Mouse (Mus musculus): ENCODE measurements at regions not wholly inside any gene's neighbourhood (a gene's known extent, or its start where the extent isn't known, plus 50 kb on each side); places are given as distances from the start of the nearest gene placed in this dataset.
A peak's percentile ranks its signal among the peaks of the same experiment; 100 is the strongest.

DNA sequence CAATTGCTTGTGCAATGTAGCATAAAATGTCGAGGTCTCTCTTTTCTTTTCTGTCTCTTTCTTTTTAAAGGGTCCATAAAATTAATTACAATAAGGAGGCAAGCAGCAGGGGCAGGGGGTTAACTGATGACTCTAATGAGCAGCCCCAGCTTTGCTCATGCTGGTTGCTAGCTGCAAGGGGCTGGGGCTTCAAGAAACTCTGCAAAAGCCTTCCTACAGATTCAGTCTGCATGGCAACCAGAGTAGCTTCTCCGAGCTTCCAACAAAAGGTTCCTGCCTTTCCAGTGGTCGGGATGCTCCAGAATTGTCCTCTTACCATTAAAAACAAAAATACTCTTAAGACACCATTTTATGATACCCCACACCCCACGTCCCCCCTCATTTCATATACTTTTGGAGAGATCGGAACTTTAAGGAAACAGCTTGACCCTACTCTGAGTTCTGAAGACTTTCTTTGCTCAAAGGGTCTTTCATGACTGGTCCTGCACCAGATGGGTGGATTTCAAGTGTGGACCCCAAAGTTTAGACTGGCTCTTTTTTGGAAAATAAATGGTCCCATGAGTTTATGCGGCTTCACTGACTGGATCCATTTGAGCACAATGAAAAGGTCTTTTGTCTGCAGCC lies 280.8 kb downstream of the Insig2 start:
- DNase-seq = no peak

DNA sequence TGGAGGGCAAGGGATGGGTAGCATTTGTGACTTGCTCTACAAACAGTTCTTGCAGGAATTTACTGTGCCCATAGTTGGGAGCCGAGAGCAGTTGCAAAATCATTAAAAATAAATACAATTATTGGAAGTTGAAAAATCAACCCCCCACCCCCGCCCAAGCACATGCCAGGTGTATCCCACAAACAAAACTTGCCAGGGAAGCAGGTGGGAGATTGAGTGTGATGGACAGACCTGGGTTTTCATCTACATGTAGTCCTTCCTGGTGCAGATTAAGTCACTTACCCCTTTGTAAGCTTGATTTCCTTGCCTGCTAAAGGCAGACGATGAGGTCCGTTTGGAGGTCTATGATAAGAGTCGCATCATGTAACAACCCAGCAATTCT lies 280.3 kb downstream of the Insig2 start:
- no peak for DNase-seq

DNA sequence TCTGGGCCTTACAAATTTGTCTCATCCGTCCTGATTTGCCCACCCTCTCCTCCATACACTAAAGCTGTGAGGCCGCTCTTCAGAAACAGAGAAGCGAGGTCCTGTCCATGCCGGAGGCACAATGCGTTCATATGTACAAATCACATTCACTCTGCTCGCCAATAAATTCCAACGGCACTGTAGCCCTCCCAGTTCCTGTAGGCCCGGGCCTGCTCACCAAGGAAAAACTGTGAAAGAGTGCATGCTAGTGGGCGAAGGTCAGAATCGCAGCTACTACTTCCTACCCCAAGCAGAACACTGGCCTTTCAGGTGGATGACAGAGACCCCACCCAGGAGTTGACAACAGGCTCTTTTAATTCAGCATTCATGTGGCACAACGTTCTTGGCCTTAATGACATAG lies 278.7 kb downstream of the Insig2 start:
- peak; percentile 34 to 48 for DNase-seq

DNA sequence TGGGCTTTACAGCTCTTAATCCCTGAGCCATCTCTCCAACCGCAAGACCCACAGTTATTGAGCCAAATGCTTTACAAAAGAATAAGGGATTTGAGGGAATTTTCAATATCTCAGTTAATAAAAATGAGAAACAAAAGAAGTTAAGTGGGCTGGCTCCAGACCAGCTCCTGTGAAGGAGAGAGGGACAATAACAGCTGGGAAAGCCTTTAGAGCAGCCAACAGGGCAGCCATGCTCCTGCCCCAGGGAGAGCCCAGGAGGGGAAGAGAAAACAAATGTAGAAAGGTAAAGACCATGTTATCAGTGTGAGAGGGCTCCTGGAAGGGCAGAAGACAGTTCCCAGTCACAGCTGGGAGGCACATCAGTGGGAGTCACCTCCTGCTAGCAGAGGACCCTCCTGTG lies 257.8 kb downstream of the Insig2 start:
- DNase-seq = no peak

DNA sequence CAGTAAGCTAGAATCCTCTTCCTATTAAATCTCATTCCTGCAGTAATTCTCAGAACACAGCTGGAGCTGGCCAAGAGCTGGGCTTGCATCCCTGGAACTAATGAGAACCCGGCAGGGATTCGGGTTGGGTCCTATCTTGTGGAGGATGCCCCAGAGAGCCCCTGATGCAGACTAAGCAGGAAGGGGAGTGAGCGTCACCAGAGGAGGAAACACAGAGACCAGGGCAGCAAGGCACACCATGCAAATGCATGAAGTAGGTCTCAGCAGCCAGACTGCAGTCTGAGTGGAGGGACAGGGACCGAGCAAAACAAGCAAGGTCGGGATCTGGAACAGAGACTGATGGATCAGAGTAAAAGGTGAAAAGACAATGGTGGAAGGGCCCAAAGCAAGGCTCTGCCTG lies 249.6 kb downstream of the Insig2 start:
- no peak for DNase-seq

DNA sequence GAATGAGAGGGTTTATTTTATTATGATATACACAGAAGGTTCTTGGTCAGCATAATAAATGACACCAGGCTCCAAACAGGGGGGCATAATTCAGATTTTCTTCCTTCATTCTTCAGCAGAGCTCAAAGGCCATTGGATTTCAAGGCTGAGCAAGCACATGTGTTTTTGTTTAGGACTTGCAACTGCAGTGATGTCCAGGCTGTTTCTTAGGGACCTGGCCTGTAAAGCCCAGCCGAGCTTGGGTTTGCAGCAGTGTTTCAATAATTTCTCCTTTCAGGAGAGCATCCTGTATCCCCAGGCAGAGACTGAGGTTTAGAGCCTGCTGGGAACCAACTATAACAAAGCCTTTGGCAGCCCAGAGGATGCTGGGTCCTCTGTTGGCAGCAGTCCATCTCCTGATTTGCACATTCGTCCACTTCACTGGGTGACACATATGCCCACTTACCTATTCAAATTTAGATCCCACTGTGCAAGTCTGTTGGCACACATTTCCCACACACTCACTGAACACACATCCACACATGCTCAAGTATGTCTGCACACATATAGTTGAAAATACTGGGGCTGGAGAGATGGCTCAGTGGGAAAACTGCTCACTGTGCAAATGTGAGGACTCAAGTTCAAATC lies 247.2 kb downstream of the Insig2 start:
- no peak for DNase-seq

DNA sequence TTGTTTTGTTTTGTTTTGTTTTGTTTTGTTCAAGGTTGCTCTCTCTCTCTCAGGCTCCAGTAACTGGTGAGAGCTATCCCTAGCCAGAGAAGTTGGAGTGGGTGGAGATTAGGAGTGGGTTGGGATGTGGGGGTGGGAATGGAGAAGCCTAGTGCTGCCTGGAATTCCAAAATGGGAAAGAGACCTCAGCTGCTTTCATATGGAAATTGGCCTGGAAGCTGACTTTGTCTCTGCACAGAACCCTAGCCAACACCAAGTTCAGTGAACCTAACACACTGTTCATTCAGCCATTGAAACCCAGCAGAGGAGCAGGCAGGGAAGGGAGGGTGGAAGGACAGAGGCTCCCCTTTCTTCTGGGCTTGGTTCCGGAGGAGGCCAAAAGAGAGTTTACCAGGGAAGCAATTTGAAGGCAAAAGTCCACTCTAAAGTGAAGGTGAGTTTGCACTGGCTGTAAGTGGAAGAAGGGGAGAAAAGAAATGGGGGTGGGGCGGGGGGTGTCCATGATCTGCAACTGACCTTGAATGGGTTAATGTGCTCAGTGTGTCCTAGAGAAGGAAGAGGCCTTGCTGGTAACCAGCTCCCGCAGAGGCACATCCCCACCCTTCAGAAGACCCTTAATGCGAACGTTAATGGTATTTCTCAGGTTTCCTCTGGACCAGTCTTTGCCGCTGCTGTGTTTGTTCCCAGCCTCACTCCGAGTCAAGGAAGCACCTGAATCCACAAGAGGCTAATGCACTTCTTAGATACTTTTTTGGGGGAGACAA lies 245.1 kb downstream of the Insig2 start:
- DNase-seq = no peak

DNA sequence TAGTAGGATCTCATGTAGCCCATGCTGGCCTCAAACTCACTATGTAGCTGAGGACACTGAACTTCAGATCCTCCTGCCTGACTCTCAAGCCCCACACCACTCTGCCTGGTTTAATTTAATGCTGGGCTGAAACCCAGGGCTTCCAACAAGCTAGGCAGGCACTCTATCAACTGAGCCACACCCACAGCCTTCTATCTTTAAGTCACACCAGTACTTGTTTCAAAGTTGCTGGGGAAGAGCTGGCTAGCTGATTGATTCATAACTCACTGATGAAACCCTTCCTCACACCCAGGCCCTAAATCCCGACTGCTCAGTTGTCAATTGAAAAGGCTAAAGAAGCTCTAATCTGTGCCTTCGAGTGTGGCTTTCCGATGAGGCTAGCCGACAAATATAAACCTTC lies 241.8 kb downstream of the Insig2 start:
- no peak for DNase-seq

DNA sequence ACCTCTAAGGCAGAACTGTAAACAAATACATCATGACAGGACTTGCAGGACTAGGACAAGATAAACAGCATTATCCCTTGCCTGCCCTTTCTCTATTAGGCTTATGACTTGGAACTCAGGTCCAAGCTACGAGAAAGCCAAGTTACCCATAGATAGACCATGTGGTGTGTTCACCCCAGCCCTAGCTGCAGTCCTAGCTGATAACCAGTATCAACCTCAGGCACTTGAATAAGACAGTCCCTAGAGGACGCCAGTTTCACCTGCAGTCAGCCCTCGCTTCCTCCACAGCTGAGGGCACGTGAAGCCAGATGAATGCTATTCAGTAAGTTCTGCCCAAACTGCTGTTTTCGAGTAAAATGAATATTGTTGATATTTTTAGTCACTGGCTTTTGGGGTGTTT lies 239.5 kb downstream of the Insig2 start:
- DNase-seq = no peak

DNA sequence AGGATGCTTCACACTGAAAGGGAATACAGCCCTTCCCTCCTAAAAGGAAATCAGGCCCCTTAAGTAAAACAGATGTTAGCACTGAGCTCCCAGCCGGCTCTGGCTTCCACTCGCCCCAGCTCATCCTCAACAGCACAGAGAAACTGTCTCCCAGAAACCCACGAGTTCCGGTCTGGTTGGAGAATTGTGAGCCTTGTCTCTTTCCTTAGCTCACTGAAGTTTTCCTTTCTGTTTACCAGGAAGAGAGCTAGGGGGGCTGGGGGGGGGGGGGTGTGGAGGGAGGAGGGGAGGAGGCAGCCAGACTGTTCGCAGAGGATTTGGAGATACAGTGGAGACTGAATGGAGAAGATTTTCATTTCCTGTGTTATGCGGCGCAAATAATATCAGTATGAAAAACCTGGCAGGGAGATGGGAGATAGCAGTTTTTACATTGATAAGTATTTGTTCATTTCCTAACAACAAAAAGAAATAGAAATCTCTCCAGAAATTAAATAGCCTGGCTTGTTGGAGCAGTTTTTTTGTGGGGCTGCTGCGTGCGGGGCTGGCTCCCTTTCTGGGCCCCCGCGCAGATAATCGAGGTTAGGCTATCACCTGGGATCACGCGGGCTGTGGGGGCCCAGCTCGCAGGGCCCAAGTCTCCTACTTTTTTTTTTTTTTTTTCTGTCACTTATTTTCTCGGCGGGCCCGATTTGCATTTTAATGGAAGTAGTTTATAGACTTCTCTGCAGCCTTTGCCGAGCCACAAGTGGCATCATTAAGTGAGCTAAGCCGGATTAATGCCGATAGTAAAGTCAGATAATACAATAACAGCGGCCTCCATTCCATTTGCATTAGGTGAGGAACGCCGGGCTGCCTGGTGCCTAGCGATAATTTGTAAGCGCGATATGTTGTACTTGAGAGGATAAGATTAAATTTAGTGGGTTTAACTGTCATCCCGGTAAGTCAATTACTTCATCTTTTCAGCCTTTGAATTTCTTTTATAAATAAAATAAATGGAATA lies 235.5 kb downstream of the Insig2 start:
- DNase-seq = peak; percentile 22 to 52

DNA sequence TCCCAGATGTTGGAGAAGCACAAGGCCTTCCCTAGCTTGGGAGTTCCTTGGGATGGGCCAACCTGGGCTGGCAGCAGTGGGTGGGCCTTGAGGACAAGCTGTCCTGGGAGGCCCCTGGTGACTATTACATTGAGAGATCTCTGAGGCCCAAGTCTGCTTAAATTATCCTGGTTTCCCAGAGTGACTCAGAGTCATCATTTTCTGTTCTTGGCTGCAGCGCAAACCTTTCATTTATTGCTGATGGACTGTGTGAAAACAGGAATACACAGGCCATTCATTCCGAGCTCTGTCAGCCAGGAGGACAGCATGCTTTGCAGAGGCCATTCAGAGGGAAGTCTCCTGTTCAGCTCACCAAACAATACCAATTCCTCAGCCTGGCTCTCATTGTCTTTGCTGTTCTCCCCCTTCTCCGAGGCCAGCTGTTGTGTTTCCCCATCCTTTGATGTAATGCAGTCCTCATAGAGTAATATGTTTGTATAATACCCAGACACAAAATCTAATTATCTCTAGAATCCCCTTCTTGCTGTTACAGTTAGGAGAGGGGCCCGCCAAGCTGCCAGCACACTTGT lies 220.5 kb downstream of the Insig2 start:
- DNase-seq = no peak

DNA sequence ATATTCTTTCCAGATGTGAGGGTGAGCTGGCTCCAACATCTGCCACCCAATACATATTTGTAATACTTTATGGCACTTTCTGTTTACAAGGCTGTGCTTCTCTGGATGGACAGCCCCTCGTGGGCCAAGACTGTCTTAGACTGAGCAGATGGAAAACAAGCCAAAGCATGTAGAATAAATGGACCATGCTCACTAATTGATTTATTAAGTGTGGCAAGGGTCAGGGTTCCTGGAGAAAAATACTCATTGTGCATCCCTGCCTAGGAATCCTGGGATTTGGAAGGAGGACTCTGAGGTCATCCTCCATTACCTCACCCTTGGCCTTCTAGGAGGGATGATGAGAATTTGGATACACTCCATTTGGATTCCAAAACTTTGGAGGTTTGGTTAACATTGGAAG lies 219.9 kb downstream of the Insig2 start:
- no peak for DNase-seq

DNA sequence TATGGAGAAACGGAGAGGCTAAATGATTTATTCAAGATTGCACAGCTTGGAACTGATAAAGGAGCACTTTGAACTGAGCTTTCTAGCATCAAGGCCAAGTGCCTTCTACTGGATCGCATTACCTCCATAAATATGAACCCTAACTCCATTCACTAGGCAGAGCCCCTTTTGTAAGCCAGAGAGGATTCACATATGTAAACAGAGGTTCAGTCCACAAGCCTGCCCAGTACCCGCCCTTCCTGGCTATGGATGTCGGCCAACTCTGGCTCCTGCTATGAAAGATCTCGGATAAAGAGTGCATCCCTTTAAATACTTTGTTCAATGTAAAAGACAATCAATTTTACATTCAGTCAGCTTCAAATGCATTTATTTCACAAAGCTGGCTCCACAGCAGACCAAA lies 215.8 kb downstream of the Insig2 start:
- no peak for DNase-seq

DNA sequence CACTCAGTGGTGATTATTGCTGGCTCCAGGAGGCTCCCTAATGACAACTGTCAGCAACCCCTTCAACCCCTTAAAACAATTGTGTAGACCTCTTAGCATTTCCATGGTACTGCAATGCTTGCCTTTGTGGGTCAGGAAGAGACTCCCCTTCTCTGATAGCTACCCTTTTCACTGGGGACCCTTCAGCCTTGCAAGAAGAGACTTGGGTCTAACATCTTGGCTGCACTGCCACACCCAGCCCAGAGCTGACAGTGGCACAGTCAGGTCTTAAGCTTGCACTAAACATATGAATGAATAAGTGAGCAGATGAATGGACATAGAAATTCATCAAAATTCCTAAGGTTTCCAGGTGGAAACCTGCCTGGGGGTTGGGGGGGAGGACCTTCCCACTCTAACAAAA lies 209.0 kb downstream of the Insig2 start:
- no peak for DNase-seq

DNA sequence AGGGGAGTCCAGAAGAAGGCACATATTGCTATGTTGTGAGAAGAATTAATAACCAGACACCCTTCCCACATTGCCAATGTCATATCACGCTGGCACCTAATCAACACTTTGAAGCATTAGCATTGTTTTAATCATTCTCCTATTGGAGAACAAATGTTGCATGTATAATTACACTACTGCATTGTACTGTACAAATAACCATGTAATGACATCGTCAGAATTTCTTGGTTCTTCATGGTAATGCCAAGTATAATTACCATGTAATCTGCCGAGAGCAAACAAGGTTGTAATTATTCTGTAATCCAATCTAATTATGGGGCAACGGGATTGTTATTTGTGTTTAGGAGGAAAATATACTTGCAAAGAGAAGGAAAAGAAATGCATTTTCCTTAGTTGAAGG lies 196.1 kb downstream of the Insig2 start:
- DNase-seq = no peak

DNA sequence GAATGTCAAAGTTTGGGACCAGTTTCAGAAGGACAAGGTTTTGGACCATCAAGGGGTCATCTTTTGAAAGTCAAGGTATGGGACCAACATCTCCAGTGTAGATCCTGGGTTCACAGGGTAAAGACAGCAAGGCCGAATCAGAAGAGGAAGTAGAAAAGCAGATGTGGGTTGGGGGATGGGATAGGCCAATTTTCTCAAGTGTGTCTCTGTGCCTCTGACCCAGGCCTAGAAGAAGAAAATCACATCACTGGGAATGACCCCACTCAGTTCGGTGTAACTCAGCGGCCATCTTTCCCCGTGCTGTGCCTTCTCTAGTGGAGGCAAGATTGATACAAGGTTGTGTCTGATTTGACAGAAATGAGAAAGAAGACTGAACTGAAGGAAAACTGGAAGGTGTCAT lies 195.5 kb downstream of the Insig2 start:
- no peak for DNase-seq

DNA sequence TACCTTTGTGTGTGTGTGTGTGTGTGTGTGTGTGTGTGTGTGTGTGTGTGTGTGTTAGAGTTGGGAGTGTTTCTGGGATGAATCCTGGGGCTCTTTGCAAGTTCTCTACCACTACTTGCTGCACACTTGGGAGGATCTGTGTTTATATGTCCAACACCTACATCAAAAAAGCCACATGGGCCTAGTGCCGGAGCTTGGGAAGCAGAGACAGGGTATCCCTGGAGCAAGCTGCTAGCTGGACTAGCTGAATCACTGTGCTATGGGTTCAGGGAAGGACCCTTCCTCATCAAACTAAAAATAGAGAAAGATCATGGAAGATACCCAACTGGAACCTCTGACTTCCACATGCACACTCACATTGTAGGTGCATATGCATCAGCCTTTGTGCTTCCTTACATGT lies 187.4 kb downstream of the Insig2 start:
- DNase-seq = no peak

DNA sequence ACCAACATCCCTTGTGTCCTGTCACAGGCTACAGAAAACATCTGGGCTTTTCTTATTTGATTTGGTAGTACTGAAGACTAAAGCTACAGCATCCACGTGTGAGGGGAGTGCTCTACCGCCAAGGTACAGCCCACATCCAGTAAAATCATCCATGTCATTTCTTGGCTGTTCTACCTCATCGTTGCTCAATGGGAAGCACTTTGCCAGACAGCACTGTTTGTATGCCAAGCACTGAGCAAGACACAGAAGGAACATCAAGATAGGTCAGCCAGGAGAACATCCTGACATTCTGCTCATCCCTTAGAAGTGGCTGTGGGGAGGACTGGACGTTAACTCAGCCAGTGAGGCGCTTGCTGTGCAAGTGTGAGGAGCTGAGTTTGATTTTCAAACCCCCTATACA lies 178.9 kb downstream of the Insig2 start:
- DNase-seq = no peak

DNA sequence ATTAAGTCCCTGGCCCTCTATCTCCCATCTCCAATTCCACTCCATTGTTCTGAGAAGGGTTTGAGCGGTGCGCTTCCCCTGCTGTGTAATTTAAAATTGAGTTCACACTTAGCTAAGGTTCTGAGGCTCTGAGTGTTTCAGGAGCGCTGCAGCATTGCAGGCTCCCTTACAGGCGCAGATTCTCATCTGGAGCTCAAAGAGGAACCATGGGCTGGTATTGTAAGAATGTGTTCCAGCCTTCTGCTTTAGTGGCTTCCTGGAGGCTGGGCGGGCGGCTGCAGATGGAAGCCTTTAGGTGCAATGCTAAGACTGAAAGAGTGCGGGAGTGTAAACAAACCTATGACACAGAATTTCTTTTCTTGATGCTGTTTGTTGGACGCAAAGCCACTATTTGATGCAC lies 177.8 kb downstream of the Insig2 start:
- DNase-seq = peak in 1 of 2 experiments; percentile 3

DNA sequence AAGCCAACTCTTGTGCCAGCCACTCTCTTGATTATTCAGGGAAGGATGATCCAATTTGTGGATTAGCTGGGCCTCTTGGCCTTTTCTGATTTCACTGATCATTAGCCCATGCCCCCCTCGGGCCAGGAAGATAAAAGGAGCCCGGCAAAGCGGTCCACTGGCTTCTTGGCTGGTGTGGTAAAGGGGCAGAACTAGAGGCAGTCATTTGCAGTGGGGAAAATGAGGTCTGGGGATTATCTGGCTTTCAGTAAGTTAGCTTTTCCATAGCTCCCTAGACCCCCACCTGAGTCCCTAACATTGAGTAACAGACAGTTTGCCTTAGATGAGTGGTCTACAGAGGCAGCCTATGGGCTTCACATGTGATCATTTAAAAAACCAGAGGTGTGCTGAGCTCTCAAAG lies 163.7 kb downstream of the Insig2 start:
- DNase-seq = peak in 1 of 2 experiments; percentile 6

DNA sequence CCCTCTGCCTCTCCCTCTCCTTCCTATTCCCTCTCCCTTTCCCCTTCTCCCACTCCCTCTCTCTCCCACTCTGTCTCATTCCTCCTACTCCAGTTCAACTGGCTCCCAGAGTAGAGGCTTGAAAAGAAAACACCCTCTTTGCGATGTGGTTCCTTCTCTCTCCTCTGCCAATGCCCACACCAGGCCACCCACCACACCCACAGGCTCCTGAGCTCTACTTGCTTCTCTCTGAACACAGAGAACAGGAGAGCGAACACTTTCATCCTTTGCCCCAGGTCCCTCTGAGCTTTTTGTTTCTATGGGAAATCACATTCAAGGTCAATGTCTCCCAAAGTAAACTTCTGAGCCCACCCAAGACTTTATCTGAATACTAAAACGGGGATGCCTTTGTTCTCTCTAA lies 155.8 kb downstream of the Insig2 start:
- DNase-seq = no peak

DNA sequence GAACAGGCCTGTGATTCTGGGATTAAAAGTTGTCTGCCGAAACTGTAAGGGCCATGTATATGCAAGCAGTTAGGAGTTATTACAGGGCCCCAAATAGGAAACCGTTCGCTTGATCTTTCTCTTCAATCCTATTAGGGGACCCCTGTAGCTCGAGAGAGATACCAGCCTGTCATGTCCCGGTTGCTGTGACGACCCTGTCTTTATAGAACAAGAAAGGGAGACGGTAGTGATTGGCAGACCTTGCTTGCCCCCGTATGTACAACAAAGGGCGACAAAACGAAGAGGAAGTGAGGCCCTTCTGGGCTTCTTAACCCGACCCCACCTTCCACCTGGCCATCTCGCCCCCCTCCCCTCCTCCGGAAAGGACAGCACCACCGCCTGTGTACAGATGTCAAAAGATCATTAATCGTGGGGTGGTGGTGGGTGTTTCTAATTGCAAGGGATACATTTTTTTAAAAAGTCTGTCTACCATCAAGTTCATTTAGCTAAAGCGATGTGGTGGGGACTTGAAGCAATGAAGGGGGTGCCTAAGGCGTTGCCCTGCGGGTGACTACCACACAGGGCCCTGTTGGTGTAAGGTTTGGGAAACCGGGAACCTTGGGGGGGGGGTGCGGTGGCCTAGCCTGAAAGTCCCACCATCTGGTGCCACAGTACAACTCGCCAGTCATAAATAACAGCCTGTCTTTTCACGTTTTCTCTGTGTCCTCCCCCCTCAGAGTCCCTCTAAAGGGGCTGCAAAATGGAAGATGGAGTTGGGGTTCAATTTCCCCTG lies 155.1 kb downstream of the Insig2 start:
- no peak for DNase-seq

Measured in kidney, postnatal 4 days (tissue).